Mouse (Mus musculus) spleen, postnatal 14 days (tissue): ENCODE measurements around the gene Ctbp2.

Source experiments
- DNase-seq, 2 experiments: peaks; one replicate each; pipeline ENCODE4 v3.0.0; 2021 to 2022; ENCODE audit warnings: low spot score in 2 of 2

Ctbp2 gene

GRCm38 (mm10) chr7:133041784-133042183, 82.4 kb downstream of the Ctbp2 start:
- no peak for DNase-seq

DNA sequence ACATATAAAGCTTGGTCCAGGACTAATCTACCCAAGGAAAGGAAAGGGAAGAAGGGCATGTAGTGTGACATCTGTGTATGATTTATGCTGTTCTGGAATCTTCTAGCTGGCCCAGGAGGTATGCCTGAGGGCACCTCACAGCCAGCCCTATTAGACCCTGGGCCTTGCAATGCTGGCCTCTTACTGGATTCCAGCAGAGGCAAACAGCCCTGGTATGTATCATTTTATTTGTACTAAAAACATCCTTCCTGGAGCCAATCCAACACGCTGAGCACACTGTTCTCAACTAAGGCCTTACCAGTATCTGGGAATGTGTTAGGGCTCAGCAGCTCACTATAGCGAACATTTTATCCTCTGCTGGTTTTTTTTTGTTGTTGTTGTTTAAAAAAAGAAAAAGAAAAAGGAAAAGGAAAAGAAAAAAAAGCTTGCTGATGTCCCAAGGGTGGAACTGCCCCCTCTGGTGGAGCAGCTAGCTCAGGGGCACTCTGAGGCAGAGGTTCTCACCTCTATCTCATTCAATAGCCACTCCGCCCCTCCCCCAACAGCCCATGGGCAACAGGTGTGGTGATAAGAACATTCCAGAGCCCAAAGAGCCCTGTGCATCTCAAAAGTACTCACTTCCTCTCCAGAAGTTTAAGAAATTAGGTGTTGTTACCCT, 83.3 kb downstream of the Ctbp2 start:
- DNase-seq, result no peak

DNA sequence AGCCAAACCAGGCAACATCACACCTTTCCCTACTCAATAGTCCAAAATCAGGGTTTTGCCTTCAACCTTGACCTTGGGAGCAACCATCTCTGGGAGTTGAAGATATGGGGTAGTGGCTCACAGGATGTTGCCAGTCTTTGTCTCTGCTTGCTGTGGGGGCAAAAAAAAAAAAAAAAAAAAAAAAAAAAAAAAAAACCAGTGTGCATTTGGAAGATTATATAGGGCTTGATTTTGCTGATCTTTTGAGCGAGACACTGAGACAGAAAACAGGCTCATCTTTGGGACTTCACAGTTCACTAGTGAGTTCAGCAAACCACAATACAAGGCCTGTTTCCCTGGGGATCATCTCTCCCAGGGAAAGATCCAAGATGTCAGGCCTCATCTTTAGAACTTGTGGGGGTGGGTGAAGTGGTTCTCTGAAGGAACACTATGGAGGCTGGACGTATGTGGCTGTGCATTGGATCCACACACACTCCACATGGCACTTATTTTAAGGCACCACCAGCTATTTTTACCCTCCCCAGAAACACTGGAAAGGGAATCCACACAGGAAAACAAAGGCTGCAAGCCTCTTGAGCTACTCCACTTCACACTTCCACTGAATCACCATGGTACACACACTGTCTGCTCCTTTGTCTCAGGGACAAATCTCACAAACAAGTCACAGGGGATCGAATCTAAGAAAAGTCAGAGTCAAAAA, 84.4 kb downstream of the Ctbp2 start:
- DNase-seq, result no peak

- no peak for DNase-seq
These were observed 86.5 kb downstream of the Ctbp2 start for GRCm38 (mm10) chr7:133037618-133038017.

DNA sequence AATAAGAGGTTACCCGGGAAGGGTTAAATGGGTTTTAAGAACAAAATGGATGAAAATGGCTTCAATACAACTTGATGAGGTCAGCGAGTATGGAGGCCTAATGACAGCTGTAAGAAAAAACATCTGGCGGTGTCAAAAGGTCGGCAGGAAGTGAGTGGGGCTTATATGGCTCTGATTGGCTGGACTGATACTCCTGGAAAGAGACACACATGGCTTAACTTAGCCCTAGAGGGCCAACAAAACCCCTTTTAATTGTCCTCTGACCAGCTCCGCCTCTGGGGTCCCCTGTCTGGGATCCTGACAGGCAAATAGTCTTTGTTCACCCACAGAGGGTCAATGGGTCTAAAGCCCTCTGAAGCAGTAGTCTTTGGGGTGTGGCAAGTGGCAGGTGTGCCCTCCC, 86.9 kb downstream of the Ctbp2 start:
- no peak for DNase-seq

GRCm38 (mm10) chr7:133035901-133036300, 88.3 kb downstream of the Ctbp2 start:
- DNase-seq, result no peak

DNA sequence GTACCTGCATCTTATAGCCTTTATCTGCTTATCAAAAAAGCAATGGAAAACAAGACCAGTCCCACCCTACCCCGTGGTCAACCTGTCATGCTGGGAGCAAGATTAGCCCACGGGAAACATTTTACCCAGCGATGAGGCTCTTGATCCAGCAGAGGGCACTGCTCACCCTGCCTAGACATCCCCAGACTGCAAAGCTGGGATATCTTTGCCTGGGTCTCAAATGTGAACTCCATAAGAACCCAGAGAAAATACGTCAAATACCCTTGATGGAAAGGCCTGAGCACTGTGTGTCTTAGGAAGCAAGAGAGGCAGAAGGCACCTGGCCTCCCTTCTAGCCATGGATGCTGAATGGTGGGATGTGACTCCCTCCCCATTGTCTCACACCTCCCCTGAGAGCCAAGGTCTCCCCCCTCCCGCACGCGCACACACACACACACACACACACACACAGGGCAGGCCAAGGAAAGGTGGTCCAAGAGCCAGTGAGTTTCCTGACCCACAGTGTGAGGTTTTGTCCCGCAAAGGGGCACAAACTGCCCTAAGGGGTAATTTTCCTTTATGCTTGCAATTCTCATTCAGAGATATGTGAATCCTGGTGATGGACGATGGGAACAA, 91.5 kb downstream of the Ctbp2 start:
- DNase-seq, result peak in 1 of 2 experiments; percentile 13

- no peak for DNase-seq
These were observed 94.6 kb downstream of the Ctbp2 start for GRCm38 (mm10) chr7:133029496-133030047.

DNA sequence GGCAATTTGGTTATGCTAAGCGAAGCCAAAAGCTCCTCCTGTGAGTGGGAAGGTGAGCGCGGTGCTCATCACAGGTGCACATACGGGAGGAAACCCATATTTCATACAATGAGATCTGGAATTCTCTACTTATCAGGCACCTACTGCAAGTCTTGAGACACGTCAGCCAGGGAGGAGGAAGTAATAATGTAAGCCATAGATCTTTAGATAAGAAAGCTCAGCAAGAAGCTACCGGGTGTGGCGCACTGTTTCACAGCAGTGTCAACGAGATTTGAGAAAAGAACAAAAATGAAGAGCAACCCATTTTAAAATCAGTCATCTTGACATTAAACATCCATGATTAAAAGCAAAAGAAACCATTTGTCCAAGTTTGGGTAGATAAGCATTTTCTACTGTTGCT, 95.2 kb downstream of the Ctbp2 start:
- DNase-seq, result no peak

GRCm38 (mm10) chr7:133027930-133028329, 96.2 kb downstream of the Ctbp2 start:
- no peak for DNase-seq

- no peak for DNase-seq
These were observed 99.5 kb downstream of the Ctbp2 start for GRCm38 (mm10) chr7:133024694-133025093.

- DNase-seq, result no peak
These were observed 104.6 kb downstream of the Ctbp2 start for GRCm38 (mm10) chr7:133019481-133020020.

DNA sequence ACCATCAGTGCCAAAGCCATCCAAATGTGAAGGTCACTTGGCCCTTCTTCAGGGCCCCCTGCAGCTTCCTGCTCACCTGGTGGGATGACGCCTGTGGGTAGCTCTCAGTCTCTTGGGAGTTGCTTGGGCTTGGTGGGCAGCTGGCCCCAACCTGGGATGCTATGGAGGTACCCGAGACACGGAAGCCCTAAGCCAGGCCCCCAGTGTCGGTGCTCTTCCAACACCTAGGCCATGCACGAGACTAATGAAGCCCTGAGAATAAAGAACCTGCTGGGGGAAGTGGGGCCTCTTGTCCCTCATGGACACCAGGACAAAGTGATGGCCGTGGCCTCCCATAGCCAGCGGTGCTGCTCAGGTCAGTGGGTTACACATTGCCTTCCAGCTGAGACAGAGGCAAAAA, 105.2 kb downstream of the Ctbp2 start:
- DNase-seq, result no peak

DNA sequence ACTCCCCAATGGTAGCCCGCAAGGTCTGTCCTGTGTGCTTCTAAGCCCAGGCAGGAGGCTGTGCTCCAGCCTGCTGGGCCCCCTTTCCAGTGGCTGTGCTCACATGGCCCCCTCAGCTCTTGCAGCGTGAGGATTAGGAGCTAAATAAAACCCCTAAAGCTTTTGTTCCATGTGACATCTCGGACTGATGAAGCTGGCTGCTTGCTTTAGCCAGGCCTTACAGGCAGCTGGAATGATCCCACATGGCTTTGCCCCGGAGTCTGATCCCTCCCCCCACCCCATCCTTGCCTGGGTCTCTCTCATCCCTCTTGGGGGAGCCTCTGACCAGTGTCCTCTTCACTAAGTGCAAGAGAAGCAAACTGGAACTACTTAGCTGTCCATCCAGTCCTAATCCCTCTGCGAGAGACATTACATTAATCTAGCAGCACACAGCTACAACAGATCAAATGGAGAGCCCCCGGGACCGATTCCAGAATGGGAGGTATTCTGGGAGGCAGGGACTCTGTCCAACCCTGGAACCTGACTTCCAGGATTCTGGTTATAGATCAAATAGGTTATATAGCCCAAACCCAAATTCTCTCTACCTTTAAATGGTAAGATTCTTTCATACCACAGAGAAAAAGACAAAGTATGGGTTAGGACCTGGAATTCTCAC, 108.6 kb downstream of the Ctbp2 start:
- DNase-seq, result no peak

DNA sequence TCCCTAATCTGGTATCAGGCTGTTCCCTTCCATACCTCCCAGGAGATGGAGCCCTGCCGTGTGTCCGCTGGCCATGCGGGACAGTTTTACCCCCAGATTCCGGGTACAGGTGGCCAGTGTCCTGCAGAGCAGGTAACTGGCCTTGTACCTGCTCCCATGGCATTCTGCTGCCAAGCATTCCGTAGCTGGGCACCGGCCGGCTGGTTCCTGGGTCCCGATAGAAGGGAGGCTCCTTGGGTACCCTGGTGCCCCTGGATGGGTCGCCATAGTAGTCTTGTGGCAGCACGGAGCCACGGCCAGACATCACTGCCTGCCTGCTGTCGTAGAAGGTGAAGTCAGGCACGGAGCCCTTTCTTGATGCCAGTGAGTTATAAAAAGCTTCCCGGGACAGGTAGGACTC, 109.5 kb downstream of the Ctbp2 start:
- no peak for DNase-seq

GRCm38 (mm10) chr7:133013923-133014322, 110.2 kb downstream of the Ctbp2 start:
- DNase-seq, result no peak

DNA sequence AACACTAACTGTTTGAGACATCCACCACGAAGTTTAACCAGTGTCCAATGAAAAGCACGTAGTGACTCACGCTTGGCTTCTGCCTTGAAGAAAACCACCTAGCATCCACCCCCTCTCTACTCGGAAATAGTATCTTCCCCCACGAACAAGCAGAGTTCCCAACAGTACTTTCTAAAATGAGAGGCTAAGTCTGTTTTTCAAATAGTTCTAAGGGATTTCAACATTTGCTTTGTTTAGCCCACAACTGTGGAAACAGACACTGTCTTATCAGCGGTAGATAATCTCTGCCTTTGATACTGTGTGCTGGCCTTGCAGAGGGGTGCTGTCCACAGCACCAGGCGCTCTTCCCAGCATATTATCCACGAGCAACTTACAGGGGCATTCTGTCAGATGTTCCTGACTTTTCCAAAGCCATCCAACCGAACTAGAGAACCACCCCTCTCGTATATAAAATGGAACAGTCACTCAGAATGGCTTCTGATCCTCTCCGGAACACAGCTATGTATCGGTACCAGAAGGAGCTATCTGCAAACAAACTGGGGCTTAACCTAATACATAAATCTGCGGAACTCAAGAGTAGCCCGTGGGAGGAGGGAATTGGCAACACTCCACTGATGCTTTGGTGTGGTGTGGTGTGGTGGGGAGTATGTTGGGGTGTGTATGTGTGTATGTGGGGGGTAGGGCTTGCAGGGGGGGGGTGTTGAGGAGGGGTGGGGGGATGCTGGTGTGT, 111.4 kb downstream of the Ctbp2 start:
- no peak for DNase-seq

DNA sequence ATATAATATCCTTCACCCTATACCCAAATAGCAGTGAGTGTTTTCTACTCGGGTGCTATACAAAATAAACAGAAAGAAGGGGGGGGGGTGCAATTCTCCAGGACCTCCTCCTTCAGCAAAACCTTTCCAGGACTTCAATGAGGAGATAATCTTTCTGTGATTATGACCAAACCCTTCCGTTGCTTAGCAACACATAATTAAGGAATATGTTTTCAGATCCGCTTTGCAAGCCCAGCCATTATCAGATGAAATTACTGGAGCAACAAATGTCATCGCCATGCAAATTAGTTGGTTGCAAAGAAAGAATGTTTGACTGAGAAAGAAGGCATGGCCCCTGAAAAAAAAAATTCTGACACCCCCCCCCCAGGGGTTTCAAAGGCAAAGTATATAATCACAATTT, 112.5 kb downstream of the Ctbp2 start:
- no peak for DNase-seq

DNA sequence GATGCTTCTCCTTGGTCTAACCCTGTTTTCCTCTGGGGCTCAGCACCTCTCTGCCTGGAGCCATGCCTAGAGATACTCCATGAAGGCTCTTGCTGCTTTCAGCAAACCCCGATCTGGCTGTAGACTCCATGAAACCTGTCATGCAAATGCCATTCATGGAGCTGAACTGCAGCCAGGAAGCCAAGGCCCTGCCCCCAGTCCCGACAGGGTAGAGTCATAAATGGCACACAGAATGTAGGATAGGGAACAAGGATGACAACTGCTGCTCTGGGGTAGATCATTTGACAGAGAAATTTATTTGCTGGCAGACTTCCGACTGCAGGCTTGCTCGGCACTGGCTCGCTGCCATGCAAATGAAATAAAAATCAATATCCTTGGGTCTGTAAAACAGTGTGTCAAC, 113.0 kb downstream of the Ctbp2 start:
- no peak for DNase-seq

DNA sequence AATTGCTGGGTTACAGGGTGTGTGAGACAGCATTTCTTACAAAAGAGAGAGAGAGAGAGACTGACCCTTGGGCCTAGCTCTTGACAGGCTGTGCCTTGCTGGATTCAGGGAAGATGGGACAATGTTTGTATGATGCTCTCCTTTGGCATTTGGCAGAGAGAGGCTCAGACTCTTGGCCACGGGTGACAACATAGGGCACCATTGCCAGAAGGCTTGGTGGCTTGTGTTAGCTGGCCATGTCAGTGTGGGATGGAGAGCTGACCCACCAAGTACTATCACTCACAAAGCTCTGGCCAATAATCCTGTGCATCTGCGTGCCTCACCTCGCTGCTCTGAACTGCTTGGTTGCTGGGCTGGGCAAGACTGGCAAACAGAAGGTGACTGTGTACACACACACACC, 113.7 kb downstream of the Ctbp2 start:
- no peak for DNase-seq

- no peak for DNase-seq
These were observed 114.5 kb downstream of the Ctbp2 start for GRCm38 (mm10) chr7:133009676-133010075.
